Mouse (Mus musculus) telencephalon, adult 2 months (tissue): ENCODE measurements around the gene Gpr1.
A peak's percentile ranks its signal among the peaks of the same experiment; 100 is the strongest.
"Not testable (repeated sequence)": the region's sequence is repeated elsewhere in the genome, so short reads cannot be mapped to it uniquely, and the experiment has no call there.

Experiments used
- DNase-seq: peaks from one replicate; pipeline ENCODE4 v3.0.0-alpha.2; 2011; ENCODE audit warnings: low read depth, low spot score

The Gpr1 gene

DNA sequence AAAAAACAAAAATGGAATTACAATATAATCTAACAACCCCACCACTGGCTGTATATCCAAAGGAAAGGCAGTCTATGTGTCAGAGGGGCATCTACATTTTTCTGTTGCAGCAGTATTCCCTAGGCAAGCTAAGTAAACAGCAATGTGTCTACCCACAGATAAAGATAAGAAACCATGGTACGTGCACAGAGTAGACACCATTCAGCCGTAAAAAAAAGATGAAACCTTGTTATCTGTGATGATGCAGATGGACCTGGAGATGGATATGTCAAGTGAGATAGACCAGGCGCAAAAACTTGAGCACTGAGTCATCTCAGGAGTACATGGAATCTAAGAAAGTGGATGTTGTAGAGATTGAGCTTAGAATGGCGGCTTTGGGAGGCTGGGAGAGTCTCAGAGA lies 10.7 kb upstream of the Gpr1 start:
- DNase-seq: no peak

GRCm38 (mm10) chr1:63219277-63219676 lies 4.9 kb upstream of the Gpr1 start:
- DNase-seq: no peak

DNA sequence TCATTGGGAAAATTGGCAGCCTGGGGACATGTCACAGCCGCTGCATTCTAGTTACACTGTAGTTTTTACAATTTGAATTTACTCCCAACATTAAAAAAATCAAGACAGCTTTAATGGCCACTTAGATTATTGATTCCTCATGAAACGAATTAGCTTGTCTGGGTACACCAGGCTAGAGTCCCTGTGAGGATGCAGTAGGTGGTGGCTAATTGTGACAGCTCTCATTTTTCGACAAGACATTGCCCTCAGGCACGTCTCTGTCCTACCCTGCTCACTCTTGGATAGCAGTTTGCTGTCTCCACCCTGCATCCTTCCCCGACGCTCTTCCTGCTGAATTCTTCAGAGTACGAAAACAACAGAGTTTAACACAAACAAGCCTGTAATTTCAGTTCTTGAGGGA lies 288 bp upstream of the Gpr1 start:
- DNase-seq: no peak

DNA sequence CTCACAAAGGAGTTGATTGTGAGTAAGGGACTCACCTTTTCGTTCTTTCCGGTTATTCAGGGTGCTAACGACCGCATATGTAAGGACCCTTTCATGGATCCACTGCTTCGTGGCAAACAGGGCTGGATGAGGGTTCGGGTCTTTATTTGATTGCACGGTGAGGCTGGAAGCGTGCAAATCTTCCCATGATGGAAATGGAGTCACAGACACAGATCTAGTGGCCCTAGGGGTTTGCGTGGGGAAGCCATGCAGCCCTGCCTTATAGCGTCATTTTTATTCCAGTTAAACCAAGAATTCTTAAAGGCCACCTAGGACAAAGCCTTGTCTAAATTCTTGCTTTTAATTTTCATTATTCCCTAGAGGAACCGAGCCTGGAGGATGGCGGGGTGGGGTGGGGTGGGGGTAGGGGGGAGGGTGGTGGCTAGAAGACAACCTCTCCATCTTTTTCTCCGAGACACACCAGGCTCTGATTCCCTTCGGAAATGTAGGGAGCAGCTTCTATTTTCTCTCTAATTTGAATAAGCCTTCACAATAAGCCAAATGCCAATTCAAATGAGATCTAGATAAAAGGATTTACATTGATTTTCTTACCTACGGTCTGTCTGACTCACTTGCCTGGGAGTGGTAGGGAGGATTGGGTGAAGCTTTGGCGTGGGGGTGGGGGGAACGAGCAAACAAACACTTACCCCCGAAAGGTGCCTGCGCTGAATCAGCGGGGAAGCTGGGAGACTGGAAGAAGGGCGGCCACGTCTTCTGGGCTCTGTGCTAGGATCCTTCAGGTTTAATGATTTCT lies 669 bp downstream of the Gpr1 start:
- DNase-seq: no peak

DNA sequence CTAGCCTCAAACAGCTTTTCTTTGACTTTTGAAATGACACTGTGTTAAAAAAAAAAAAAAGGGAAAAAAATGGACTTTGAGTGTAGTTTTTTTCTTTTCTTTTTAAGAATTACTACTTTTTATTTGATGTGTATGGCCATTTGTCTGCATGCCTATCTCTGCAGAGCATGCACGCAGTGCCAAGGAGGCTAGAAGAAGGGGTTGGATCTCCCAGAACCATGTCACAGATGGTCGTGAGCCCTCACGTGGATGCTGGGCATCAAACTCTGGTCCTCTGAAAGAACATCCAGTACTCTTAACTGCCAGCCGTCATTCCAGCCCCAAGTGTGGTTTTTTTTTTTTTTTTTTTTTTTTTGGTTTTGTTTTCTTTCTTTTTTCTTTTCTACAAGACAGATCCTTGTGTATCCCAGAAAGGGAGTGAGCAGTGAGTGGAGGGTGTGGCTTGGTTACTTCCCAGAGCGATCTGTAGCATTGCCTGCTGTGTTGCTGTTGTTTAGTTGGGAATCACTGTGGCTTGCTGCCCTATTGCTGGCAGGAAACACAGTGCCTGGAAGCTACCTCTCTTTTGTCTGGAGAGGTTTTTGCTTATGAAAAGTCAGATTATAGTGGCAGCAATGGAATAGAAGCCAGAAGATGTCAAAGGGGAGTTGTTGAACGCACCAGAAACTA lies 4.3 kb downstream of the Gpr1 start:
- DNase-seq: no peak

- no peak for DNase-seq
Observed at GRCm38 (mm10) chr1:63207607-63208006, 6.7 kb downstream of the Gpr1 start.

- no peak for DNase-seq
Observed at GRCm38 (mm10) chr1:63204660-63205394, 9.5 kb downstream of the Gpr1 start.

DNA sequence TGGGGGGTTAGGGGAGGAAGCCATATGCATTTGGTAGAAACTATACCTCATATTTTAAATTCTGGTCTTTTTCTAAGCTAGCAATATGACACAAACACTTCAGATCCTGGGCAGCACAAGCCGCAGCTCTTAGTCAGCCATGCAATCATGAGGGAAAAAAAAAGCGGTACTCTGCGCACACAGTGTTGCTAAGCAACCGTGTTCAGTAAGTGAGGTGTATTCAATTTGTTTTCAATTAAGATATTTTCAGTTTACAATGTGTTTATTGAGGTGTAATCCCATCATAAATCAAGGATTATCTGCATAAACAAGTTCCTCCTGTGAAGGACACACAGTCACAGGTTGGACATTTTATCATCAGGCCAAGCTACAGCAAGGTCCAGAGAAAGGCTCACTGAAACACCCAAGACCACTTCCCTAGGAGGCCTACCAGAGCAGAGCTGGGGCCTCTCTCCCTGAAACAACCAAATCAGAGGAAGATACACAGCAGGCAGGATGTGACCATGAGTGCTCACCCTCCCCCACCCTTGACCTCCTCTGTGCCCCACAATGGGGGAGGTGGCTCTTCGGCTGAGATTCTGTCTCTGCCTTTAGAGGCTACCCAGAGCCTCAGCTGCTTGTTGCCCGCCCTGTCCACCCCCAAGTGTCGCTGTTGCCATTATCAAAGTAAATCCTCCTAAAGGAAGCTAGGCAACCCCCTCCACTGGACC lies 10.2 kb downstream of the Gpr1 start:
- peak; percentile 65 for DNase-seq

DNA sequence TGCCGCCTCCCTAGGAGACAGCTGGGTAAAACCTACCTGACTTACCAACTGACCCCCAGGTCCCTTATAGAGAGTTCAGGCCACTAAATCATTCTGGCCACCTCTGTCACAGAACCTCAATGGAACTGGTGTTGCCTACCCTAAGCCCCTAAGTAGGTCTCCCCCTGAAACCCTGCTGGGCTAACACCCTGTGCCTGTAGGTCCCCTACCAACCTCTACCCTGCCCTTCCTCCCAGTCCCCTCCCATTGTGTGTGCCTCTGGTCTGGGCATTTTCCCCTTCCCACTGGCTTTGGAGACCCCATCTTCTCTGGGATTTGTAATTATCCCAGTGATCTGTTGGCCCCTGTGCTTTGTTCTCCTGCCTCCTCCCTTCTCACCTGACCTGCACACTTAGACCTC lies 10.9 kb downstream of the Gpr1 start:
- no peak for DNase-seq

DNA sequence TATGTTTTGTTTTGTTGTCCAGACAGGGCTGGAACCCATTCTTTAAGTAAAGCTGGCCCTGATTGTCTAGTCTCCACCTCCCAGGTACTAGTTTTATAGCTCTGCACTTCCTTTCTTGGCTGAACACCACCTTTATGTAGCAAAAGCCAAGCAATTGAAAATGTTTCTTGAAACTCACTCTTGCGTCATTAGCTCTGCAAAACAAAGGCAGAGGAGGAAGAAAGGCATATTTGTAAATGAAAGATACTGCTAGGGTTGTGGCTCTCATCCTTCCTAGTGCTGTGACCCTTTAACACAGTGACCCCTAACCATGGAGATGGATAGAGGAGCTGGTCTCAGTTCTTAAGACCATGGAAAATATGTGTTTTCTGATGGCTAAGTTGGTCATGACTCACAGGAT lies 12.7 kb downstream of the Gpr1 start:
- no peak for DNase-seq

DNA sequence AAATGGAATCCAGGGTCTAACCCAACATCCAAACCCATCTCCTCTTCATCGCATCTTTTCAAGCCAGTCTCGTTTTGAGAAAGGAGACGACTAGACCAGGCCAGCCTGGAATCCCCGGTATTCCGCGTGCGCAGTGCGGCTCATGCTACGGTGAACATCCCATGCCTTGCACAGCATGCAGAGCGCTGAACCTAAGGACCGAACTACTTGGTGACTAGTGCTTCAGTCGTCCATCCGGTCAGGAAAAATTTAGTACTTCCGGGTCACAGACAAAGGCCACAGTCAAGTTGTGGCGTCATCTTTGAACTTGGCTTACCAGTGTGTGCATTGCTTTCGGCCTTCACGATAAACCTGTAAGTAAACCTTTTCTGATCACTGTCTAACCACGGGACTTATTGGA lies 14.0 kb downstream of the Gpr1 start:
- DNase-seq: no peak

GRCm38 (mm10) chr1:63199387-63199786 lies 15.0 kb downstream of the Gpr1 start:
- DNase-seq: no peak

DNA sequence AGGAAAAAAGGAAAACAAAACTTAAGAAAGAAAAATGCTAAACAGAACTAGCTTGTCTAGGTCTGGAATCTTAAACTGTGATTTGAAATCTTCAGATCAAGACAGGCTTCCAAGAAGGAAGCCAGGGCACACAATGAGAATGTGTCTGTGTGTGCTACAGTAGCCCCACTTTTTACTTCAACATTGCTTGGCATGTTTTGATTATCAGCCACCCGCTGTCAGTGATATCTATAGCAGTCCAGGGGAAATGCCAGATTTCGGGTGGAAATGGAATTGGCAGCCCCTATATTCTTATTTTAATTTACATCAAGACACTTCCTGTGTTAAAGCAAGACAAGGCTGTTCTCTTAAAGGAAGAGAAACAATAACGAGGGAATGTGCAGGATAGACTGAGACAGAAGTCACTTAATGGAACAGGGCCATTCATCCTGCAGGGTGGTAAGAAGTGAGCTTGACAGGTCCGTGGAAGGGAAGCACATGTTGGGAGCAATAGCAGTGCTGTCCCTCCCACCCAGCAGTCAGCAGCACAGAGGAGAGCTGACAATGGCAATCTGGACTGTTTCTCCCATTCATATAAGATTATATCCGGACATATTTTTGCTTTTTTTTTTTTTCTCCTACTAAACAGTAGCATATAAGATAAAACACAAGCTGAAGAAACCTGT lies 18.4 kb downstream of the Gpr1 start:
- DNase-seq: no peak

DNA sequence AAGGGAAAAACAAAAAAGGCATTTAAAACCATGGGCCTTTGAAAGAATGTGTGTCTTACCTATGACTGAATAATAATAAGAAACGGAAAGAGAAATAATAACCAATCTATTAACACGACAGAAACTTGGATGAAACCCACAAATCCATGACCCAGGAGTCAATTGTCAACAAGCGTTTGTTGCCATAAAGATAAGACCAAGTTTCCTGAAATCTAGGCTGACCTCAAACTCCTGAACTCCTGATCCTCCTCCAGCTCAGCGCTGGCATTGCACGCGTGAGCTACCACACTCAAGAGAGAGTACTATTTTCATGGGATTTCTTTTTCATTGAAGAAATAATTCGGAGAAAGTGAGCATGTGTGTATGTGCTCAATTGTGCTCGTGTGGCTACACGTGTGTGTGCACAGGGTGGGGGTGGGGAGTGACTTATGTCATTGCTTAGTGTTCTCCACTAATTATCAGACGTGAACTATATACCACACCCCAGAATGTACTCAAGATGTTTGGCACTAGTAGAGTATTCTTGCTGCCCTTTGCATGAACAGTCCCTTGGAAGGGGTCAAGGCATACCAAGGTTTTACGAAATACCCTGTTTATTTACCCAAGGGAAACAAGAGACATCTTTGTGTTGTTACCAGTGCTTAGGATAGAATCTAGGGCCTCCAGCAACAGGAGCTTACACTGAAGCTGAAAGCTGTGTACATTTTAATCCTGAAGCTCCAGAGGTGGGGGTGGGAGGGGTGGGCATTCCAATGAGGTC lies 21.9 kb downstream of the Gpr1 start:
- no peak for DNase-seq

- no peak for DNase-seq
Observed at GRCm38 (mm10) chr1:63190851-63191250, 23.5 kb downstream of the Gpr1 start.

GRCm38 (mm10) chr1:63188536-63188935 lies 25.8 kb downstream of the Gpr1 start:
- DNase-seq: no peak

- DNase-seq: not testable (repeated sequence)
Observed at GRCm38 (mm10) chr1:63185430-63185829, 28.9 kb downstream of the Gpr1 start.

- DNase-seq: no peak
Observed at GRCm38 (mm10) chr1:63182636-63183270, 31.6 kb downstream of the Gpr1 start.

GRCm38 (mm10) chr1:63182212-63182611 lies 32.1 kb downstream of the Gpr1 start:
- no peak for DNase-seq

- DNase-seq: no peak
Observed at GRCm38 (mm10) chr1:63181480-63181879, 32.9 kb downstream of the Gpr1 start.
